Mouse (Mus musculus) heart, embryonic 13.5 days (tissue): ENCODE measurements around the gene Gm11236. TPM values are rescaled to one million over a fixed set of nuclear protein-coding genes. Genes with fewer than 3 reads are reported as not detected.
"Not testable (repeated sequence)": the region's sequence is repeated elsewhere in the genome, so short reads cannot be mapped to it uniquely, and the experiment has no call there.

ENCODE experiments used
- ATAC-seq: fragments of 200-750 bp; cut with Nextera tagmentation; 2 replicates; pipeline ENCODE4 v1.8.0; 2017; ENCODE audit warnings: moderate TSS enrichment; ENCODE audit not compliant: insufficient number of reproducible peaks, low FRiP score, low TSS enrichment; ENCODE audit errors: extremely low read depth
- H3K27ac ChIP-seq: fragments of 300-500 bp; sonication (generic); replicated peaks from 2 replicates; pipeline ENCODE4 v1.5.1; 2015; ENCODE audit warnings: moderate library complexity, mild to moderate bottlenecking, inconsistent platforms
- H3K27me3 ChIP-seq: fragments of 300-500 bp; sonication (generic); replicated peaks from 2 replicates; pipeline ENCODE4 v1.6.1; 2015; ENCODE audit warnings: mild to moderate bottlenecking, inconsistent platforms
- H3K36me3 ChIP-seq: fragments of 300-500 bp; sonication (generic); 2 replicates; pipeline ENCODE4 v1.6.1; 2015; ENCODE audit warnings: mild to moderate bottlenecking, inconsistent platforms
- H3K4me1 ChIP-seq: fragments of 300-500 bp; sonication (generic); 2 replicates; pipeline ENCODE4 v1.6.1; 2015; ENCODE audit warnings: inconsistent platforms
- H3K4me2 ChIP-seq: fragments of 300-500 bp; sonication (generic); 2 replicates; pipeline ENCODE4 v1.6.1; 2015; ENCODE audit warnings: inconsistent platforms, mild to moderate bottlenecking, moderate library complexity
- H3K4me3 ChIP-seq: fragments of 300-500 bp; sonication (generic); 2 replicates; pipeline ENCODE4 v1.5.1; 2015; ENCODE audit warnings: moderate library complexity, mild to moderate bottlenecking, inconsistent platforms
- H3K9ac ChIP-seq: fragments of 300-500 bp; sonication (generic); 2 replicates; pipeline ENCODE4 v1.6.1; 2015; ENCODE audit warnings: inconsistent platforms, mild to moderate bottlenecking, moderate library complexity
- H3K9me3 ChIP-seq: fragments of 300-500 bp; sonication (generic); 2 replicates; pipeline ENCODE4 v1.6.1; 2016; ENCODE audit warnings: inconsistent platforms
- WGBS: fragments of 180-500 bp; shearing (Covaris S2); methylation state at CpG from one replicate; pipeline ENCODE4 v1.1.7; 2015; ENCODE audit warnings: mixed read lengths; 5-methylcytosine and 5-hydroxymethylcytosine counted together
- polyA plus RNA-seq: library from polyadenylated mRNA; unstranded; fragments of >200 nt; fragmentation: Nextera tagmentation; extraction: Ambion mirVana; gene quantifications from 2 replicates; pipeline ENCODE4 v1.2.1, GENCODE M21; 2015

Gm11236 gene
- polyA plus RNA-seq: not detected in 2 replicates

GRCm38 (mm10) chr4:73637821-73638220, at the start of gene Gm11236:
TSS of gene Gm11236 (plus strand) at chr4:73638121.
- H3K4me1 ChIP-seq, H3K27ac ChIP-seq, H3K4me3 ChIP-seq, H3K27me3 ChIP-seq, ATAC-seq, H3K9me3 ChIP-seq, H3K4me2 ChIP-seq, H3K36me3 ChIP-seq, H3K9ac ChIP-seq: not testable (repeated sequence)
- no CpG with 5 or more reads among the region's 4 CpGs for WGBS

- H3K4me1 ChIP-seq: no peaks in the 10 kb centered on the region
- no peak overlapping the region for H3K27ac ChIP-seq
- H3K27me3 ChIP-seq: no peaks in the 10 kb centered on the region
- H3K36me3 ChIP-seq: no peaks in the 10 kb centered on the region
- no peaks in the 10 kb centered on the region for H3K9me3 ChIP-seq
- WGBS: 7% methylated on average over 3 of the region's 3 CpGs
- no peak overlapping the region for H3K9ac ChIP-seq
- H3K4me3 ChIP-seq: no peak overlapping the region
- H3K4me2 ChIP-seq: no peak overlapping the region
- no peak for ATAC-seq
These were observed 38.7 kb upstream of the Gm11236 start for GRCm38 (mm10) chr4:73599248-73599647.

DNA sequence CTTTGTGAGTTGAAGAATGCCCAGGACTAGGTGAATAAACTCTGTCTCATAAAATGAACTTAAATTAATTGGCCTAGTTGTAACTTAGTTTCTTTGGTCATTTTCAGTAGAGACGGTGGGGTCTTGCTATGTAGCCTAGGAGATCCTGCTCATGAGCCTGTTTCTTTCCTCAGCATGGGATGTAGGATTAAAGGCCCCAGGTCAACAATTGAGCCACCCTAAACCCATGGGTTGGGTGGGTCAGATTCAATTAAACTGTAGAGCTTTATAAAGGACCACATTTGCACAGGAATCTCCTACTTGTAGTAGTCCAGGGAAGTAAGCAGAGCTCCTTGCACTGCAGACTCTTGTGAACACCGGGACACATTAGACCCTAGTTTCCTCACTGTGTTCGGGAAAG, 30.3 kb upstream of the Gm11236 start, which contains the start of gene Gm11238:
Gm11238 (plus strand) TSS at position 301 of the 400 bp plus-strand sequence.
- H3K4me3 ChIP-seq, H3K36me3 ChIP-seq, H3K4me2 ChIP-seq, H3K4me1 ChIP-seq, H3K27me3 ChIP-seq, H3K9ac ChIP-seq, ATAC-seq, H3K27ac ChIP-seq, H3K9me3 ChIP-seq: not testable (repeated sequence)
- no CpG with 5 or more reads among the region's 3 CpGs for WGBS

- not testable (repeated sequence) for H3K4me1 ChIP-seq, H3K27ac ChIP-seq, H3K9ac ChIP-seq, H3K36me3 ChIP-seq, ATAC-seq, H3K4me2 ChIP-seq, H3K27me3 ChIP-seq, H3K9me3 ChIP-seq, H3K4me3 ChIP-seq
- WGBS: no CpG with 5 or more reads among the region's 3 CpGs
These were observed 15.2 kb upstream of the Gm11236 start, which contains the start of gene Gm11237 for GRCm38 (mm10) chr4:73622684-73623083. TSS of gene Gm11237 (plus strand) at chr4:73622984.

GRCm38 (mm10) chr4:73661864-73662263, 23.9 kb downstream of the Gm11236 start:
- H3K9me3 ChIP-seq, H3K27ac ChIP-seq, ATAC-seq, H3K4me1 ChIP-seq, H3K4me3 ChIP-seq, H3K9ac ChIP-seq, H3K4me2 ChIP-seq, H3K36me3 ChIP-seq, H3K27me3 ChIP-seq: not testable (repeated sequence)
- 56% methylated on average over 4 of the region's 4 CpGs for WGBS

DNA sequence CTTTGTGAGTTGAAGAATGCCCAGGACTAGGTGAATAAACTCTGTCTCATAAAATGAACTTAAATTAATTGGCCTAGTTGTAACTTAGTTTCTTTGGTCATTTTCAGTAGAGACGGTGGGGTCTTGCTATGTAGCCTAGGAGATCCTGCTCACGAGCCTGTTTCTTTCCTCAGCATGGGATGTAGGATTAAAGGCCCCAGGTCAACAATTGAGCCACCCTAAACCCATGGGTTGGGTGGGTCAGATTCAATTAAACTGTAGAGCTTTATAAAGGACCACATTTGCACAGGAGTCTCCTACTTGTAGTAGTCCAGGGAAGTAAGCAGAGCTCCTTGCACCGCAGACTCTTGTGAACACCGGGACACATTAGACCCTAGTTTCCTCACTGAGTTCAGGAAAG, 30.1 kb downstream of the Gm11236 start, which contains the start of gene Gm11239:
Gm11239 (plus strand) TSS at position 301 of the 400 bp plus-strand sequence.
- not testable (repeated sequence) for H3K9me3 ChIP-seq, H3K4me1 ChIP-seq, ATAC-seq, H3K4me3 ChIP-seq, H3K36me3 ChIP-seq, H3K4me2 ChIP-seq, H3K27ac ChIP-seq, H3K9ac ChIP-seq, H3K27me3 ChIP-seq
- no CpG with 5 or more reads among the region's 4 CpGs for WGBS

DNA sequence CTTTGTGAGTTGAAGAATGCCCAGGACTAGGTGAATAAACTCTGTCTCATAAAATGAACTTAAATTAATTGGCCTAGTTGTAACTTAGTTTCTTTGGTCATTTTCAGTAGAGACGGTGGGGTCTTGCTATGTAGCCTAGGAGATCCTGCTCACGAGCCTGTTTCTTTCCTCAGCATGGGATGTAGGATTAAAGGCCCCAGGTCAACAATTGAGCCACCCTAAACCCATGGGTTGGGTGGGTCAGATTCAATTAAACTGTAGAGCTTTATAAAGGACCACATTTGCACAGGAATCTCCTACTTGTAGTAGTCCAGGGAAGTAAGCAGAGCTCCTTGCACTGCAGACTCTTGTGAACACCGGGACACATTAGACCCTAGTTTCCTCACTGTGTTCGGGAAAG, 45.3 kb downstream of the Gm11236 start, which contains the start of gene Gm428:
Gm428 (plus strand) TSS at position 301 of the 400 bp plus-strand sequence.
- H3K27me3 ChIP-seq, H3K9me3 ChIP-seq, H3K9ac ChIP-seq, H3K4me1 ChIP-seq, ATAC-seq, H3K27ac ChIP-seq, H3K36me3 ChIP-seq, H3K4me2 ChIP-seq, H3K4me3 ChIP-seq: not testable (repeated sequence)
- 84% methylated on average over 2 of the region's 4 CpGs for WGBS

Other genes starting within 250 kb of the Gm11236 start
- not detected in 2 replicates for gene Gm11487, start 233.0 kb upstream of the Gm11236 start, polyA plus RNA-seq
- gene Gm11238, start 30.2 kb upstream of the Gm11236 start, polyA plus RNA-seq: not detected in 2 replicates
- gene Gm11237, start 15.1 kb upstream of the Gm11236 start, polyA plus RNA-seq: not detected in 2 replicates
- gene Gm11239, start 30.2 kb downstream of the Gm11236 start, polyA plus RNA-seq: not detected in 2 replicates
- gene Gm428, start 45.4 kb downstream of the Gm11236 start, polyA plus RNA-seq: not detected in 2 replicates
- 0.48 and 0.50 TPM in 2 replicates for gene Rasef, start 152.9 kb downstream of the Gm11236 start, polyA plus RNA-seq
- not detected in 2 replicates for gene Gm11758, start 238.1 kb downstream of the Gm11236 start, polyA plus RNA-seq